Comparison of ENCODE assay signal across 11 mouse cellular contexts in the genomic region with DNA sequence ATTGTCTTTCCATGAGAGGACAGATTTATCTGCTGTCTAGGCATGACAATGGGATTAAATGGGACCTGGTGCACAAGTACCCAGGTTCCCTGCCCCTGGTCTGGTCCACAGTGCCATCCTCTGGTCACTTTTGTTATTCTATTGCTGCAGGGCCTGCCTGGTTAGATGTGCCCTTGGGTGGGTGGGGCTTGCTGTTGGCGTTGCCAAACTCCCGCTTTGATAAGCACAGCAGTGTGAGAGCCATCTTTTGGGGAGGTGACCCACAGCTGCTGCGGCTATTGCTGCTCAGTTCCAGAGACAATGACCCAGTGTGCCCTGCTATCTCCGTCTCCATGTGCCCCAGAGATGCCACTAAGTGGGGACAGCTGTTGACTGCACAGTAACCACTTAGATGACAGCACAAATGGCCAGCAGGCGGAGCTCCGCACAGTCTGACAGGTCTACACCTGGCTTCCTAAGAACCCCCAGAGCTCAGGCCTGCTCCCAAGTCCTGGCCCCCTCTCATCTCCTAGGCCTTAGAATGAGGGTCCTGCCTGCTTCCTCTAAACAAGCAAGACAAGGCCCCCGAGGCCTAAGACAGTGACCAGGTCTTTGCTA. TPM values are rescaled to one million over a fixed set of nuclear protein-coding genes. Genes with fewer than 3 reads are reported as not detected.
DNase-seq lines count a peak whose midpoint lies in the region; ATAC-seq and TF ChIP-seq lines count a peak whose summit lies in the region.
"Had no signal": no experiment of that assay in that cellular context is flagged by ENCODE, and none has a peak within 500 bp of the region (broad histone marks: within the 10 kb centered on the region; RNA-seq: fewer than 3 reads in every experiment).

No protein-coding gene starts in this region.

- H3K27ac ChIP-seq in testis, adult 2 months (ENCODE audit: control insufficient read depth, insufficient read depth, low read depth, low read length): no peak overlapping the region
- H3K27ac ChIP-seq in midbrain, embryonic 11.5 days (ENCODE audit: low read depth, low read length): no peak overlapping the region
- H3K27ac ChIP-seq: limb, embryonic 13.5 days; neural tube, embryonic 13.5 days had no signal

- DNase-seq in lung, adult 2 months: no peak
- no peak for DNase-seq in lung, postnatal 25 days (ENCODE audit: low spot score)
- DNase-seq in adrenal gland, adult 2 months: peak; percentile 74
- DNase-seq in induced T-regulatory cell, adult 2 months (ENCODE audit: low read depth): peak; percentile 29
- no peak for DNase-seq in heart, adult 9 months (ENCODE audit: low spot score in 2 of 2)
- DNase-seq in frontal cortex, postnatal 14 days (ENCODE audit: low spot score in 2 of 2): no peak
- no peak for DNase-seq in midbrain, embryonic 11.5 days (ENCODE audit: low spot score, missing footprints)
- DNase-seq: kidney, postnatal 10 days had no signal

- H3K4me3 ChIP-seq in lung, adult 2 months (replicated peaks; ENCODE audit: extremely low read depth, low read depth, low read length): no peak overlapping the region
- no peak overlapping the region for H3K4me3 ChIP-seq in testis, adult 2 months (ENCODE audit: control insufficient read depth, low read depth, low read length)
- H3K4me3 ChIP-seq in midbrain, embryonic 11.5 days (ENCODE audit: low read depth, low read length): no peak overlapping the region
- H3K4me3 ChIP-seq: limb, embryonic 13.5 days; neural tube, embryonic 13.5 days had no signal

- peaks cover 6% of the 10 kb centered on the region; the same call in 1 of the 2 replicates for H3K4me1 ChIP-seq in lung, adult 2 months (ENCODE audit: control insufficient read depth, insufficient read depth, low read length)
- H3K4me1 ChIP-seq in testis, adult 2 months (ENCODE audit: control insufficient read depth, insufficient read depth, low read length): peaks cover 14% of the 10 kb centered on the region
- peaks cover 8% of the 10 kb centered on the region for H3K4me1 ChIP-seq in midbrain, embryonic 11.5 days (ENCODE audit: control insufficient read depth, insufficient read depth, low read length)

- 0 out of 2 replicates have a peak, but pooled peaks have one; percentile 12 for TF ChIP-seq CTCF in lung, adult 2 months (IDR thresholded peaks at IDR 0.05; ENCODE audit: insufficient read depth, low read length)
- peak; percentile 10; the same call in 1 of the 2 replicates for TF ChIP-seq CTCF in testis, adult 2 months (IDR thresholded peaks at IDR 0.05; ENCODE audit: control insufficient read depth, insufficient read depth, insufficient replicate concordance, low read depth, low read length)

- no peaks in the 10 kb centered on the region for H3K27me3 ChIP-seq in testis, adult 2 months (ENCODE audit: control insufficient read depth, insufficient read depth, low read length)
- H3K27me3 ChIP-seq in midbrain, embryonic 11.5 days (ENCODE audit: control insufficient read depth, insufficient read depth, low read length): no peaks in the 10 kb centered on the region
- H3K27me3 ChIP-seq: limb, embryonic 13.5 days; neural tube, embryonic 13.5 days had no signal

- no peaks in the 10 kb centered on the region for H3K9me3 ChIP-seq in midbrain, embryonic 11.5 days (ENCODE audit: control insufficient read depth, low read length)
- H3K9me3 ChIP-seq: limb, embryonic 13.5 days; neural tube, embryonic 13.5 days had no signal

- no peak overlapping the region for H3K4me2 ChIP-seq in midbrain, embryonic 11.5 days
- H3K4me2 ChIP-seq: limb, embryonic 13.5 days; neural tube, embryonic 13.5 days had no signal

- no peaks in the 10 kb centered on the region for H3K36me3 ChIP-seq in testis, adult 2 months (ENCODE audit: control insufficient read depth, insufficient read depth, low read length)
- H3K36me3 ChIP-seq in midbrain, embryonic 11.5 days (ENCODE audit: control insufficient read depth, insufficient read depth, low read length): no peaks in the 10 kb centered on the region
- H3K36me3 ChIP-seq: limb, embryonic 13.5 days; neural tube, embryonic 13.5 days had no signal

- ATAC-seq in midbrain, embryonic 11.5 days (ENCODE audit: low FRiP score): no peak

- WGBS in lung, adult 2 months: 69% methylated on average over 7 of the region's 7 CpGs
- 61% methylated on average over 7 of the region's 7 CpGs for WGBS in midbrain, embryonic 11.5 days

- H3K9ac ChIP-seq in midbrain, embryonic 11.5 days (ENCODE audit: low read length): no peak overlapping the region
- H3K9ac ChIP-seq: limb, embryonic 13.5 days; neural tube, embryonic 13.5 days had no signal

- no peak for TF ChIP-seq POLR2A in lung, adult 2 months (IDR thresholded peaks at IDR 0.05; ENCODE audit: borderline replicate concordance, extremely low read depth, low read depth, low read length)
- no peak for TF ChIP-seq POLR2A in testis, adult 2 months (IDR thresholded peaks at IDR 0.05; ENCODE audit: control insufficient read depth, low read depth, low read length)

RNA-seq across cellular contexts. Expression of gene Cpsf4l, which starts 5.4 kb away (rescaled TPM):
- polyA plus RNA-seq in lung, adult 2 months (2012; rRNA removed): 0.09 TPM in 1 of 2 replicates, not detected in the other
- total RNA-seq in adrenal gland, adult 2 months (2021): 1 to 10 TPM in 1 of 2 experiments, under 1 TPM in 1; 0.46 to 1.2 TPM
- 0.09 TPM in 1 of 2 replicates, not detected in the other for polyA plus RNA-seq in adrenal gland, adult 2 months (2012; rRNA removed)
- polyA plus RNA-seq in testis, adult 2 months (2012; rRNA removed): 74.1 and 80.7 TPM in 2 replicates
- polyA plus RNA-seq in midbrain, embryonic 11.5 days (2014; fragmentation: Nextera tagmentation; extraction: Ambion mirVana): 0.30 and 0.57 TPM in 2 replicates

RNA-seq across cellular contexts. Expression of gene D11Wsu47e, which starts 31.0 kb away (rescaled TPM):
- polyA plus RNA-seq in lung, adult 2 months (2012; rRNA removed): 6.2 and 7.1 TPM in 2 replicates
- 10 to 100 TPM; 13.4 to 17.8 TPM for total RNA-seq in adrenal gland, adult 2 months (2021)
- 3.2 and 4.0 TPM in 2 replicates for polyA plus RNA-seq in adrenal gland, adult 2 months (2012; rRNA removed)
- polyA plus RNA-seq in testis, adult 2 months (2012; rRNA removed): 226 and 236 TPM in 2 replicates
- polyA plus RNA-seq in midbrain, embryonic 11.5 days (2014; fragmentation: Nextera tagmentation; extraction: Ambion mirVana): 23.3 and 23.4 TPM in 2 replicates

RNA-seq across cellular contexts. Expression of gene Fam104a, which starts 31.2 kb away (rescaled TPM):
- 21.2 and 31.7 TPM in 2 replicates for polyA plus RNA-seq in lung, adult 2 months (2012; rRNA removed)
- 10 to 100 TPM; 34.4 to 35.9 TPM for total RNA-seq in adrenal gland, adult 2 months (2021)
- 52.0 and 52.3 TPM in 2 replicates for polyA plus RNA-seq in adrenal gland, adult 2 months (2012; rRNA removed)
- polyA plus RNA-seq in testis, adult 2 months (2012; rRNA removed): 143 and 168 TPM in 2 replicates
- polyA plus RNA-seq in midbrain, embryonic 11.5 days (2014; fragmentation: Nextera tagmentation; extraction: Ambion mirVana): 50.9 and 54.6 TPM in 2 replicates

RNA-seq across cellular contexts. Expression of gene Cdc42ep4, which starts 36.5 kb away (rescaled TPM):
- 80.4 and 115 TPM in 2 replicates for polyA plus RNA-seq in lung, adult 2 months (2012; rRNA removed)
- 100 to 1,000 TPM in 1 of 2 experiments, 10 to 100 TPM in 1; 96.8 to 142 TPM for total RNA-seq in adrenal gland, adult 2 months (2021)
- polyA plus RNA-seq in adrenal gland, adult 2 months (2012; rRNA removed): 155 and 228 TPM in 2 replicates
- polyA plus RNA-seq in testis, adult 2 months (2012; rRNA removed): 27.4 and 29.4 TPM in 2 replicates
- polyA plus RNA-seq in midbrain, embryonic 11.5 days (2014; fragmentation: Nextera tagmentation; extraction: Ambion mirVana): 54.6 and 60.4 TPM in 2 replicates

Comparison
In these comparisons a context has a peak if more than half of its experiments do, and no peak if none do; other contexts are left out.
1. DNase-seq: peak in adrenal gland, adult 2 months (single experiment) and induced T-regulatory cell, adult 2 months (single experiment); none in lung, adult 2 months (single experiment), lung, postnatal 25 days (single experiment), heart, adult 9 months (0 of 2), frontal cortex, postnatal 14 days (0 of 2) and midbrain, embryonic 11.5 days (single experiment).
2. RNA of gene Cpsf4l, which starts 5.4 kb away (polyA plus RNA-seq): 74.1 to 80.7 TPM in testis, adult 2 months; 0.30 to 0.57 TPM in midbrain, embryonic 11.5 days, 0.09 TPM in lung, adult 2 months and 0.09 TPM in adrenal gland, adult 2 months; every median in the first group is over 10 times any median in the second.